Mouse (Mus musculus) erythroblast, embryonic 14.5 days (primary cell): Measurements from ENCODE around the gene Cd52. TPM values are rescaled to one million over a fixed set of nuclear protein-coding genes. Genes with fewer than 3 reads are reported as not detected.
"Not testable (repeated sequence)": the region's sequence is repeated elsewhere in the genome, so short reads cannot be mapped to it uniquely, and the experiment has no call there.

Source experiments
- H3K27me3 ChIP-seq: 2 replicates; pipeline ENCODE4 v1.6.1; 2012; ENCODE audit warnings: inconsistent platforms; ENCODE audit not compliant: control insufficient read depth
- H3K36me3 ChIP-seq: 2 replicates; pipeline ENCODE4 v1.6.1; 2012; ENCODE audit warnings: mild to moderate bottlenecking, inconsistent platforms; ENCODE audit not compliant: control insufficient read depth
- H3K4me1 ChIP-seq: 2 replicates; pipeline ENCODE4 v1.6.1; 2012; ENCODE audit warnings: inconsistent platforms; ENCODE audit not compliant: control insufficient read depth
- H3K4me3 ChIP-seq: replicated peaks from 2 replicates; pipeline ENCODE3; 2012; ENCODE audit warnings: moderate library complexity, mild to moderate bottlenecking, inconsistent platforms
- H3K9me3 ChIP-seq: 2 replicates; pipeline ENCODE4 v1.6.1; 2012; ENCODE audit warnings: low read length, inconsistent platforms, mixed read lengths; ENCODE audit not compliant: control insufficient read depth
- GATA1 ChIP-seq: IDR thresholded peaks from 2 replicates; pipeline ENCODE4 v1.6.1; 2012; ENCODE audit warnings: low read length, inconsistent platforms, mixed read lengths
- TAL1 ChIP-seq: IDR thresholded peaks from 3 replicates; pipeline ENCODE4 v1.6.1; 2012; ENCODE audit warnings: low read length, inconsistent platforms, mixed read lengths
- polyA plus RNA-seq: library from polyadenylated mRNA; stranded (reverse); fragments of >175 nt; gene quantifications from 2 replicates; pipeline ENCODE4 v1.2.3, GENCODE M21; 2012

Cd52 gene
- 0.24 and 0.41 TPM in 2 replicates for polyA plus RNA-seq

GRCm38 (mm10) chr4:134094923-134095547 is at the start of gene Cd52:
TSS of gene Cd52 (minus strand) at chr4:134095082.
- TF ChIP-seq TAL1 (no peak), GATA1 (no peak)
- no peak within 1 kb of the TSS for H3K4me3 ChIP-seq
- H3K9me3 ChIP-seq = no peaks in the 10 kb centered on the region
- H3K4me1 ChIP-seq = no peaks in the 10 kb centered on the region
- H3K27me3 ChIP-seq = no peaks in the 10 kb centered on the region
- no peaks in the 10 kb centered on the region for H3K36me3 ChIP-seq

GRCm38 (mm10) chr4:134144297-134144696 is 49.4 kb upstream of the Cd52 start:
- peaks cover 56% of the 10 kb centered on the region for H3K36me3 ChIP-seq
- H3K27me3 ChIP-seq = not testable (repeated sequence)

GRCm38 (mm10) chr4:134138857-134139256 is 44.0 kb upstream of the Cd52 start:
- H3K4me3 ChIP-seq = no peak overlapping the region
- TF ChIP-seq TAL1 (no peak), GATA1 (no peak)
- no peaks in the 10 kb centered on the region for H3K27me3 ChIP-seq
- no peaks in the 10 kb centered on the region for H3K9me3 ChIP-seq
- peaks cover 58% of the 10 kb centered on the region for H3K36me3 ChIP-seq
- peaks cover 4% of the 10 kb centered on the region; the same call in 1 of the 2 replicates for H3K4me1 ChIP-seq

More at GRCm38 (mm10) chr4:134144297-134144696, 49.4 kb upstream of the Cd52 start:
- not testable (repeated sequence) for H3K9me3 ChIP-seq, H3K4me3 ChIP-seq, H3K4me1 ChIP-seq

- H3K9me3 ChIP-seq = no peaks in the 10 kb centered on the region
- H3K27me3 ChIP-seq = no peaks in the 10 kb centered on the region
- H3K4me3 ChIP-seq = no peak overlapping the region
- TF ChIP-seq TAL1 (no peak), GATA1 (no peak)
- peaks cover 9% of the 10 kb centered on the region for H3K4me1 ChIP-seq
- peaks cover 72% of the 10 kb centered on the region for H3K36me3 ChIP-seq
Observed at GRCm38 (mm10) chr4:134136280-134136926, 41.5 kb upstream of the Cd52 start.

DNA sequence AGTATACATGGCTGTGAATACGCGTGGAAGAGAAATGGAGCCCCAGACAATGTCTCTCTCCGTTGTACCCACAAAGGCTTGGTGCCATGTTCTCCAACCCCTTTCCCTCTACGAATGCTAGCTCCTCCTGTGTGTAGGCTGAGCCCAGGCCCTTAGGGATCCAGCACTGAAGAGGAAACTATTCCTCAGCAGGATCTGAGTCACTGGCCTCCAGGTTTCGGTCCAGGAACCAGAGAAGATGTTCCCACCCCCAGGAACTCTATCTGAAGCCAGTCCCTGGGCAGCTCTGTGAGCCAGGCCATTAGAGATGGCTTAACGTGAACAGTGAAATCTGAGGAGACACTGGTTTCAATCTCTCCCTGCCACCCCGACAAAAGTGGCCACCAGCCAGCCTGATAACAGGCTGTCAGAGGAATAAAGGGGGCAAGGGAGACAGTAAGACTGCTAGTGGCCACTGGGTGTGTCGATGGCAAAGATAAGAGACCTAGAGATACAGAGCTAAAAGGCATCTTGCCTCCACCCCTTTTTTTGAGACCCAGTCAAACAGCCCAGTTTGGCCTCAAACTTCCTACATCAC is 37.7 kb upstream of the Cd52 start:
- no peaks in the 10 kb centered on the region for H3K27me3 ChIP-seq
- TF ChIP-seq GATA1 (no peak), TAL1 (no peak)
- no peaks in the 10 kb centered on the region for H3K9me3 ChIP-seq

DNA sequence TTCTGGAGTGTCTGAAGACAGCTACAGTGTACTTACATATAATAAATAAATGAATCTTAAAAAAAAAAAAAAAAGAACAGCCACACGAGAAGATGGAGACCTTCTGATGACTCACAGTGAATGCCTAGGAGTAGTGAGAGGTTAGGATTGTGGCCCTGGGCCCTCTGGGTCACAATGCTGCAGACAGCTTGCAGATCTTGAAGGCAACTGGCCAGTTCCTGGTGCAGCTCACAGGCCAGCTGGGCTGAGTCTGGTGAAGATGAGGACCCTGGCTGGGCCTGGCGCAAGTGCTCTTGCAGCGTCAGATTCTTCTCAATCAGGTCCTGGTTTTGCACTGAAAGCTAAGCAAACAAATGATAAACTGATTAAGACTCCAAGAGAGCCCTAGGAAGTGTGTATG is 37.2 kb upstream of the Cd52 start:
- no peaks in the 10 kb centered on the region for H3K27me3 ChIP-seq
- no peak for TF ChIP-seq GATA1
- TF ChIP-seq TAL1 = no peak
- peaks cover 71% of the 10 kb centered on the region for H3K36me3 ChIP-seq
- H3K9me3 ChIP-seq = no peaks in the 10 kb centered on the region
- no peak overlapping the region for H3K4me3 ChIP-seq
- H3K4me1 ChIP-seq = peaks cover 42% of the 10 kb centered on the region

More for the DNA sequence above, 37.7 kb upstream of the Cd52 start:
- H3K4me3 ChIP-seq = no peak overlapping the region
- peaks cover 37% of the 10 kb centered on the region for H3K4me1 ChIP-seq
- H3K36me3 ChIP-seq = peaks cover 75% of the 10 kb centered on the region

DNA sequence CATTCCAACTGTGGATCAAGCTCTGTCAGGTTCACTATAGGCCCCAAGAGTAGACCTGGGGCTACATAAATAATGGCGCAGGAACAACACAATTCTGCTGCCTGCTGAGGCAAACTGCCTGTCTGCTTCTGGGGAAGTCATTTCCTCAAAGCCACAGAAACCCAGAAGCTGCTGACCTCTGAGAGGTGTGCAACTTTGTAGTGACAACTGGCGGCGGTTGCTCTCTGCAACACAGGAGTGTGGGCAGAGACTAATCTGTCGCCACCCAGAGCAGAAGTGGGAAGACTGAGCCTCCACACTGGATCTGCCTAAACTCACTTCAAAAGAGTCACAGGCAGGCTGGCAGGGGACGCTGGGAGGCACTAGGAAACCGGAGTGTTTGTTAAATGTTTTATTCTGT is 34.6 kb upstream of the Cd52 start:
- no peak for TF ChIP-seq GATA1
- no peak for TF ChIP-seq TAL1
- H3K36me3 ChIP-seq = peaks cover 52% of the 10 kb centered on the region
- H3K4me3 ChIP-seq = no peak overlapping the region
- no peaks in the 10 kb centered on the region for H3K9me3 ChIP-seq
- H3K4me1 ChIP-seq = peaks cover 48% of the 10 kb centered on the region
- H3K27me3 ChIP-seq = no peaks in the 10 kb centered on the region

DNA sequence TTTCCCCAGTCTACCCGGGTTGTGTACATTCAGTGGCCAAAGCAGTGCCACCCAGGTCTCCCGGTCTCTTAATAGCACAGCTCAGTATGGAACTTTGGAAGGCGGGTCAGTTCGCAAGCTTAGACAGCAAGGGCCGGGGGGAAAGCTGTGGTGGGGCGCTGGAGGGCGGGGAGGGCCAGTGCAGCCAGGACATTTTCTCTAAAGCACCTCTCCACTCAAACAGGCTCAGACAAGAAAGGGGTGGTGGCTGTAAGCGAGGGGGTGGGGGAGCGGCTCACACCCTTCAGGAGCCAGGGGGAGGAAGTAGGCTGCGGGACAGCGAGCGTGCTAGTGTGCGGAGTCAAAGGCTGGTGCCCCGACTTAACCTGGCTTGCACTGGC is 34.1 kb upstream of the Cd52 start:
- H3K4me1 ChIP-seq = peaks cover 53% of the 10 kb centered on the region
- peaks cover 48% of the 10 kb centered on the region for H3K36me3 ChIP-seq
- no peaks in the 10 kb centered on the region for H3K9me3 ChIP-seq
- no peak for TF ChIP-seq TAL1
- no peak for TF ChIP-seq GATA1
- no peaks in the 10 kb centered on the region for H3K27me3 ChIP-seq
- peak overlapping the region; percentile 82 for H3K4me3 ChIP-seq

- no peaks in the 10 kb centered on the region for H3K27me3 ChIP-seq
- no peaks in the 10 kb centered on the region for H3K9me3 ChIP-seq
- H3K36me3 ChIP-seq = peaks cover 42% of the 10 kb centered on the region
- H3K4me1 ChIP-seq = peaks cover 53% of the 10 kb centered on the region
- H3K4me3 ChIP-seq = peak within 1 kb of the TSS; percentile 82
- TF ChIP-seq TAL1 = no peak
- no peak for TF ChIP-seq GATA1
Observed at GRCm38 (mm10) chr4:134128221-134128982, 33.5 kb upstream of the Cd52 start, which contains the start of gene Sh3bgrl3. TSS of gene Sh3bgrl3 (minus strand) at chr4:134128789.
